Mouse (Mus musculus) embryonic facial prominence, embryonic 13.5 days (tissue): ENCODE results near the gene Gabrg1. TPM values are rescaled to one million over a fixed set of nuclear protein-coding genes. Genes with fewer than 3 reads are reported as not detected.

ENCODE experiments used
- ATAC-seq: fragments of 200-750 bp; cut with Nextera tagmentation; 2 replicates; pipeline ENCODE4 v1.8.0; 2017; ENCODE audit warnings: low read depth; ENCODE audit not compliant: insufficient number of reproducible peaks, insufficient read depth, low FRiP score, low TSS enrichment
- H3K27ac ChIP-seq: fragments of 300-500 bp; sonication (generic); 2 replicates; pipeline ENCODE4 v1.5.1; 2015; ENCODE audit warnings: moderate library complexity, mild to moderate bottlenecking, inconsistent platforms
- H3K27me3 ChIP-seq: fragments of 300-500 bp; sonication (generic); 2 replicates; pipeline ENCODE4 v1.6.1; 2015; ENCODE audit warnings: mild to moderate bottlenecking, inconsistent platforms
- H3K36me3 ChIP-seq: fragments of 300-500 bp; sonication (generic); 2 replicates; pipeline ENCODE4 v1.6.1; 2015; ENCODE audit warnings: mild to moderate bottlenecking, inconsistent platforms
- H3K4me1 ChIP-seq: fragments of 300-500 bp; sonication (generic); 2 replicates; pipeline ENCODE4 v1.6.1; 2015; ENCODE audit warnings: inconsistent platforms
- H3K4me2 ChIP-seq: fragments of 300-500 bp; sonication (generic); 2 replicates; pipeline ENCODE4 v1.6.1; 2015; ENCODE audit warnings: moderate library complexity, mild to moderate bottlenecking, inconsistent platforms
- H3K4me3 ChIP-seq: fragments of 300-500 bp; sonication (generic); 2 replicates; pipeline ENCODE4 v1.5.1; 2015; ENCODE audit warnings: mild to moderate bottlenecking, inconsistent platforms
- H3K9ac ChIP-seq: fragments of 300-500 bp; sonication (generic); 2 replicates; pipeline ENCODE4 v1.6.1; 2015; ENCODE audit warnings: mild to moderate bottlenecking, inconsistent platforms
- H3K9me3 ChIP-seq: fragments of 300-500 bp; sonication (generic); 2 replicates; pipeline ENCODE4 v1.6.1; 2016; ENCODE audit warnings: inconsistent platforms
- WGBS: fragments of 180-500 bp; shearing (Covaris S2); methylation state at CpG from one replicate; pipeline ENCODE4 v1.1.7; 2015; ENCODE audit warnings: mixed read lengths; 5-methylcytosine and 5-hydroxymethylcytosine counted together
- polyA plus RNA-seq: library from polyadenylated mRNA; unstranded; fragments of >200 nt; fragmentation: Nextera tagmentation; extraction: Ambion mirVana; gene quantifications from 2 replicates; pipeline ENCODE4 v1.2.1, GENCODE M21; 2015

Gene Gabrg1
- 0.07 TPM in 1 of 2 replicates, not detected in the other for polyA plus RNA-seq

GRCm38 (mm10) chr5:70842192-70843095, at the start of gene Gabrg1:
Gabrg1 (minus strand) TSS chr5:70842617.
- Histone ChIP-seq H3K4me2 (peak within 1 kb of the TSS; percentile 62), H3K36me3 (no peaks in the 10 kb centered on the region), H3K27me3 (no peaks in the 10 kb centered on the region; the same call in 1 of the 2 replicates), H3K9me3 (no peaks in the 10 kb centered on the region), H3K27ac (no peak within 1 kb of the TSS), H3K4me1 (0 out of 2 replicates have a peak, but pooled peaks cover 3% of the 10 kb centered on the region), H3K9ac (0 out of 2 replicates have a peak within 1 kb of the TSS, but pooled peaks have one; percentile 3), H3K4me3 (peak within 1 kb of the TSS; percentile 35)
- WGBS = 3% methylated on average over 19 of the region's 19 CpGs
- 0 out of 2 replicates have a peak, but pooled peaks have one; percentile 59 for ATAC-seq

- Histone ChIP-seq H3K9ac (no peak overlapping the region), H3K4me3 (no peak overlapping the region), H3K27ac (no peak overlapping the region), H3K27me3 (no peaks in the 10 kb centered on the region), H3K36me3 (no peaks in the 10 kb centered on the region), H3K4me1 (no peaks in the 10 kb centered on the region), H3K9me3 (no peaks in the 10 kb centered on the region), H3K4me2 (no peak overlapping the region)
- no peak for ATAC-seq
- 66% methylated on average over 3 of the region's 3 CpGs for whole genome bisulfite sequencing
Measured at GRCm38 (mm10) chr5:70884026-70884425, 41.6 kb upstream of the Gabrg1 start.

GRCm38 (mm10) chr5:70870081-70870480, 27.7 kb upstream of the Gabrg1 start:
- H3K9ac ChIP-seq = no peak overlapping the region
- no peaks in the 10 kb centered on the region for H3K4me1 ChIP-seq
- no peak overlapping the region for H3K4me2 ChIP-seq
- ATAC-seq = no peak
- no peaks in the 10 kb centered on the region for H3K36me3 ChIP-seq
- 55% methylated on average over 1 of the region's 1 CpGs for WGBS
- no peak overlapping the region for H3K27ac ChIP-seq
- no peaks in the 10 kb centered on the region for H3K9me3 ChIP-seq
- no peak overlapping the region for H3K4me3 ChIP-seq
- no peaks in the 10 kb centered on the region for H3K27me3 ChIP-seq

DNA sequence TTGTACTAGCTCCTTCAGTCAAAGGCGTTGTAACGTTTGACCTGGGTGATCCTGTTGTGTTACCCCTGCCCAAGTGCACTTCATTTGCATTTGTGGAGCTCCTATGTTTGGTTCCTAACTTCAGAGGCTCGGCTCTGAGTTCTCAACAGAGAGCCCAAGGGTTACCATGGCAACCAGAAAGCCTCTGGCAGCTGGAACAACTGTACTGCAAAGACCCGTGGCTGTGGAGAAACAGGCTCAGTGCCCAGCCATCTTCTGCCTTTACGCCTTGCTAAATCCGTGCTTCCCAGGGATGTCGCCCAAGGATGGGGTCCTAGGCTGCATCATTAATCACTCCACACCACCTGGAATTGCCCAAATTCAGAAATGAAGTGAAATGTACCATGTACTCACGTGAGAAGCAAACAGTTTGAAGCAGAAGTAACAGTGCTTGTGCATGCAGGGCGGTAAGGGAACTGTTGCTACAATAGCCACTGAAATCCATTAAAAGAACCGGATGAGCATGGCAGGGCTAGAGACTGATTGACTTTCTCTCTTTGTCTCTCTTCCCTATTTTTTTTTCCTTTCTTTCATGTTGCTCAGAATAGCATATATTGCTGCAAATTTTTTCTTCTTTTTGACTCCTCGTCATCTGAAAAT, 798 bp upstream of the Gabrg1 start:
- no peaks in the 10 kb centered on the region for H3K36me3 ChIP-seq
- WGBS = 10% methylated on average over 11 of the region's 11 CpGs

DNA sequence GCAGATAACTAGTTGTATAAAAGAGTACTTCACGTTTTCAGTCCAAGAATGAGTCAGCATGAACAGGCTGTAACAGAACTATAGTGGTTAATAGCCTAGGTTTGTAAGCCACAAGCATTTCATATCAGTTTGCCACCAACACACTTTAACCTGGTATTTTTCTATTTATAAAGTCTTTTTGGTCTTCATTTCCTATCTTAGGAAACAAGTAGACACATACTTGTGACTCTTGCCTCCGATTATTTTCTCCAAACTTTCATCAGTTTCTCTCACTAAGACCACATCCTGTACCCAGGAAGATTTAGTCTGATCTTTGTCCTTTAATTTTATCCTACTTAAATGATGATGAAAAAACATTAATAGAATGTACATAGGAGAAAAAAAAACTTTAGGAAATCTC, 23.7 kb downstream of the Gabrg1 start:
- H3K4me1 ChIP-seq = no peaks in the 10 kb centered on the region
- H3K27me3 ChIP-seq = no peaks in the 10 kb centered on the region
- 81% methylated on average over 2 of the region's 2 CpGs for whole genome bisulfite sequencing
- no peaks in the 10 kb centered on the region for H3K9me3 ChIP-seq
- H3K36me3 ChIP-seq = no peaks in the 10 kb centered on the region
- ATAC-seq = no peak
- no peak overlapping the region for H3K4me3 ChIP-seq
- H3K27ac ChIP-seq = no peak overlapping the region
- H3K4me2 ChIP-seq = no peak overlapping the region
- H3K9ac ChIP-seq = no peak overlapping the region

More for the DNA sequence above, 798 bp upstream of the Gabrg1 start:
- Histone ChIP-seq H3K27ac (no peak overlapping the region), H3K4me1 (0 out of 2 replicates have a peak, but pooled peaks cover 3% of the 10 kb centered on the region), H3K4me3 (peak overlapping the region; percentile 35), H3K27me3 (no peaks in the 10 kb centered on the region; the same call in 1 of the 2 replicates), H3K9me3 (no peaks in the 10 kb centered on the region), H3K4me2 (peak overlapping the region; percentile 62), H3K9ac (0 out of 2 replicates have a peak overlapping the region, but pooled peaks have one; percentile 3)
- ATAC-seq = peak; percentile 86

DNA sequence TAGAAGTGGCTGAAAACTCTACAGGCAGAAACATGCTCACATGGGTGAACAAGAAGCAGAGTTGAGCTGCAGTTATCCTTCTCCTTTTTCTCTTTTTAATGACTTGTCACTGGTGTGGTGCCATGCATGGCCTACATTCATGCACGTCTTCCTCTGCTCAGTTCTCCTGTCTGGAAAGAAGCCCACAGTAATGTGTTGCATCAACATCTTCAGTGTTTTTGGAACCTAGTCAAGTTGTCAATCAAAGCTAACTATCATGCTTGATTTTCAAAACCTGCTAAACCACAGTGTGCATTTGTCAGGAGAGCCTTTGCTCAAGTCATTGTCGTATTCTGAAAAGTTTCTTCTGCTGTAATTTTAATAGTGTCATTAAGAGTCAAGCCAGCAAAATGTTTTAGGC, 106.3 kb downstream of the Gabrg1 start:
- H3K9ac ChIP-seq = no peak overlapping the region
- 84% methylated on average over 2 of the region's 2 CpGs for WGBS
- H3K9me3 ChIP-seq = no peaks in the 10 kb centered on the region
- no peaks in the 10 kb centered on the region for H3K36me3 ChIP-seq
- no peak overlapping the region for H3K4me3 ChIP-seq
- ATAC-seq = no peak
- H3K4me2 ChIP-seq = no peak overlapping the region
- H3K27me3 ChIP-seq = no peaks in the 10 kb centered on the region
- H3K4me1 ChIP-seq = no peaks in the 10 kb centered on the region
- no peak overlapping the region for H3K27ac ChIP-seq

GRCm38 (mm10) chr5:70704361-70704760, 138.1 kb downstream of the Gabrg1 start:
- no peaks in the 10 kb centered on the region for H3K4me1 ChIP-seq
- no peak overlapping the region for H3K4me3 ChIP-seq
- H3K9me3 ChIP-seq = no peaks in the 10 kb centered on the region
- H3K4me2 ChIP-seq = no peak overlapping the region
- H3K27me3 ChIP-seq = no peaks in the 10 kb centered on the region
- no peak overlapping the region for H3K9ac ChIP-seq
- no peaks in the 10 kb centered on the region for H3K36me3 ChIP-seq
- no peak overlapping the region for H3K27ac ChIP-seq
- no peak for ATAC-seq
